Mouse (Mus musculus) spleen, adult 2 months (tissue): ENCODE data around the gene Gm20388.

Source experiments
- CTCF ChIP-seq: fragments of 200-500 bp; IDR thresholded peaks from 2 replicates; pipeline ENCODE4 v1.5.1; 2011; ENCODE audit warnings: mild to moderate bottlenecking, inconsistent platforms; ENCODE audit not compliant: insufficient read depth, insufficient read length, insufficient replicate concordance; ENCODE audit errors: extremely low read depth
- POLR2A ChIP-seq: fragments of 200-500 bp; IDR thresholded peaks from 2 replicates; pipeline ENCODE4 v1.6.1; 2011; ENCODE audit warnings: low read depth, low read length, inconsistent platforms

- no peak for TF ChIP-seq CTCF
- TF ChIP-seq POLR2A: no peak
Measured at GRCm38 (mm10) chr8:120693861-120694493, 783.3 kb downstream of the Gm20388 start.
